Mouse (Mus musculus) forebrain, embryonic 16.5 days (tissue): ENCODE measurements around the gene Nav1. TPM values are rescaled to one million over a fixed set of nuclear protein-coding genes. Genes with fewer than 3 reads are reported as not detected.
A peak's percentile ranks its signal among the peaks of the same experiment; 100 is the strongest.

Experiments
- ATAC-seq: fragments of 200-750 bp; cut with Nextera tagmentation; 2 replicates; pipeline ENCODE4 v1.8.0; 2017; ENCODE audit warnings: mild to moderate bottlenecking, moderate library complexity
- H3K27ac ChIP-seq: fragments of 300-500 bp; sonication (generic); 2 replicates; pipeline ENCODE4 v1.5.1; 2014; ENCODE audit warnings: low read length, control low read depth
- H3K27me3 ChIP-seq: fragments of 300-500 bp; sonication (generic); replicated peaks from 2 replicates; pipeline ENCODE4 v1.6.1; 2014; ENCODE audit warnings: low read length; ENCODE audit not compliant: control insufficient read depth, insufficient read depth
- H3K36me3 ChIP-seq: fragments of 300-500 bp; sonication (generic); 2 replicates; pipeline ENCODE4 v1.6.1; 2014; ENCODE audit not compliant: control insufficient read depth, insufficient read depth
- H3K4me1 ChIP-seq: fragments of 300-500 bp; sonication (generic); replicated peaks from 2 replicates; pipeline ENCODE4 v1.6.1; 2014; ENCODE audit warnings: low read length; ENCODE audit not compliant: control insufficient read depth, insufficient read depth
- H3K4me2 ChIP-seq: fragments of 300-500 bp; sonication (generic); 2 replicates; pipeline ENCODE4 v1.6.1; 2014; ENCODE audit warnings: mild to moderate bottlenecking, low read length, control low read depth
- H3K4me3 ChIP-seq: fragments of 300-500 bp; sonication (generic); replicated peaks from 2 replicates; pipeline ENCODE4 v1.5.1; 2014; ENCODE audit warnings: mild to moderate bottlenecking, low read length, control low read depth
- H3K9ac ChIP-seq: fragments of 300-500 bp; sonication (generic); replicated peaks from 2 replicates; pipeline ENCODE4 v1.6.1; 2014; ENCODE audit warnings: low read depth, low read length, control low read depth
- H3K9me3 ChIP-seq: fragments of 300-500 bp; sonication (generic); 2 replicates; pipeline ENCODE4 v1.6.1; 2016; ENCODE audit warnings: low read length; ENCODE audit not compliant: control insufficient read depth
- WGBS: fragments of 180-500 bp; shearing (Covaris S2); extraction: QIAGEN DNeasy Blood & Tissue Kit; methylation state at CpG from one replicate; pipeline ENCODE4 v1.1.7; 2014; 5-methylcytosine and 5-hydroxymethylcytosine counted together
- microRNA-seq: library from miRNA; unstranded; fragments of <30 nt; microRNA quantifications from one replicate; pipeline ENCODE4, GENCODE M21; 2017
- polyA plus RNA-seq: library from polyadenylated mRNA; unstranded; fragments of >200 nt; fragmentation: Nextera tagmentation; extraction: Ambion mirVana; gene quantifications from 2 replicates; pipeline ENCODE4 v1.2.1, GENCODE M21; 2015

Gene Nav1
- polyA plus RNA-seq, 1 experiment from 2014 or later: 62.6 TPM

GRCm38 (mm10) chr1:135401452-135402110, 205.5 kb downstream of the Nav1 start:
- ATAC-seq: no peak
- Histone ChIP-seq H3K27ac (no peak overlapping the region), H3K27me3 (no peaks in the 10 kb centered on the region), H3K4me3 (no peak overlapping the region), H3K36me3 (peaks cover 56% of the 10 kb centered on the region), H3K4me2 (no peak overlapping the region), H3K9ac (no peak overlapping the region), H3K4me1 (no peaks in the 10 kb centered on the region), H3K9me3 (no peaks in the 10 kb centered on the region)
- WGBS: 98% methylated on average over 3 of the region's 3 CpGs

- ATAC-seq: no peak
- no peaks in the 10 kb centered on the region for H3K27me3 ChIP-seq
- H3K4me1 ChIP-seq: no peaks in the 10 kb centered on the region
- no peak overlapping the region for H3K27ac ChIP-seq
- H3K4me2 ChIP-seq: no peak overlapping the region
- H3K9me3 ChIP-seq: no peaks in the 10 kb centered on the region
- H3K36me3 ChIP-seq: peaks cover 48% of the 10 kb centered on the region
- no peak overlapping the region for H3K9ac ChIP-seq
- H3K4me3 ChIP-seq: no peak overlapping the region
- 94% methylated on average over 5 of the region's 5 CpGs for WGBS
These were observed 207.6 kb downstream of the Nav1 start for GRCm38 (mm10) chr1:135399466-135399865.

GRCm38 (mm10) chr1:135385161-135385560, 221.9 kb downstream of the Nav1 start:
- H3K27ac ChIP-seq: no peak overlapping the region
- no peak overlapping the region for H3K4me2 ChIP-seq
- peaks cover 59% of the 10 kb centered on the region for H3K36me3 ChIP-seq
- WGBS: 88% methylated on average over 9 of the region's 9 CpGs
- H3K9me3 ChIP-seq: no peaks in the 10 kb centered on the region
- no peak for ATAC-seq
- no peaks in the 10 kb centered on the region for H3K27me3 ChIP-seq
- peaks cover 6% of the 10 kb centered on the region; the same call in 1 of the 2 replicates for H3K4me1 ChIP-seq
- no peak overlapping the region for H3K4me3 ChIP-seq
- H3K9ac ChIP-seq: no peak overlapping the region

Small RNA genes within 50 kb of the gene (microRNA-seq; reads per million reads assigned to microRNA genes)
- 2.3 reads per million, percentile 5 among the genes with 10 or more reads in this experiment for gene Mir1231

Other genes starting within 250 kb of the Nav1 start
- 84.9 and 102 TPM in 2 replicates for gene Shisa4, start 232.1 kb downstream of the Nav1 start, polyA plus RNA-seq
- 143 and 153 TPM in 2 replicates for gene Ipo9, start 176.8 kb downstream of the Nav1 start, polyA plus RNA-seq
- gene Csrp1, start 112.8 kb upstream of the Nav1 start, polyA plus RNA-seq: 14.5 and 17.6 TPM in 2 replicates
- gene Phlda3, start 158.8 kb upstream of the Nav1 start, polyA plus RNA-seq: 17.3 and 19.9 TPM in 2 replicates
- 0.88 TPM in 1 of 2 replicates, not detected in the other for gene Tnni1, start 172.1 kb upstream of the Nav1 start, polyA plus RNA-seq
- gene Lad1, start 211.3 kb upstream of the Nav1 start, polyA plus RNA-seq: 0.31 and 0.44 TPM in 2 replicates
- gene Tnnt2, start 229.1 kb upstream of the Nav1 start, polyA plus RNA-seq: 0.60 and 0.63 TPM in 2 replicates